Mouse (Mus musculus) mouse embryonic stem cell (cell line): ENCODE measurements around the gene Adamts20.
"Not testable (repeated sequence)": the region's sequence is repeated elsewhere in the genome, so short reads cannot be mapped to it uniquely, and the experiment has no call there.

Experiments
- in situ Hi-C, 2 experiments: fragments of 300-500 bp; cut with MboI; formaldehyde crosslinking; loops; 1 replicate in 1 of 2; 3 replicates in 1 of 2; pipeline ENCODE4 v1.14.3; 2019 to 2020; ENCODE audit warnings: low sequenced_read_pairs in 2 of 2, low pct_unique_long_range_greater_than_20kb in 1 of 2, mixed read lengths in 1 of 2; ENCODE audit not compliant: unreplicated experiment in 1 of 2

Gene Adamts20

GRCm38 (mm10) chr15:94465318-94465717 is at the start of gene Adamts20:
Gene Adamts20, minus strand, starts transcription at chr15:94465418.
- in situ Hi-C loops, result no loop called here

- in situ Hi-C loops, result loop anchor here in 1 of 2 experiments (25.0 kb wide), 1 partner anchor 166 kb away; no protein-coding TSS in a partner anchor
Observed at GRCm38 (mm10) chr15:94503451-94504215, 38.4 kb upstream of the Adamts20 start.

GRCm38 (mm10) chr15:94499260-94499659 is 34.0 kb upstream of the Adamts20 start:
- in situ Hi-C loops, result no loop called here

GRCm38 (mm10) chr15:94495936-94496335 is 30.7 kb upstream of the Adamts20 start:
- in situ Hi-C loops, result no loop called here

GRCm38 (mm10) chr15:94494445-94494844 is 29.2 kb upstream of the Adamts20 start:
- in situ Hi-C loops, result no loop called here

GRCm38 (mm10) chr15:94489433-94489832 is 24.2 kb upstream of the Adamts20 start:
- in situ Hi-C loops, result no loop called here

GRCm38 (mm10) chr15:94488028-94488427 is 22.8 kb upstream of the Adamts20 start:
- in situ Hi-C loops, result not testable (repeated sequence)

- in situ Hi-C loops, result no loop called here
Observed at GRCm38 (mm10) chr15:94482555-94482954, 17.3 kb upstream of the Adamts20 start.

- in situ Hi-C loops, result no loop called here
Observed at GRCm38 (mm10) chr15:94480792-94481191, 15.6 kb upstream of the Adamts20 start.

- in situ Hi-C loops, result no loop called here
Observed at GRCm38 (mm10) chr15:94480248-94480647, 15.0 kb upstream of the Adamts20 start.

GRCm38 (mm10) chr15:94479513-94480136 is 14.4 kb upstream of the Adamts20 start:
- in situ Hi-C loops, result no loop called here

GRCm38 (mm10) chr15:94478706-94479105 is 13.5 kb upstream of the Adamts20 start:
- in situ Hi-C loops, result no loop called here

- in situ Hi-C loops, result no loop called here
Observed at GRCm38 (mm10) chr15:94477287-94477686, 12.1 kb upstream of the Adamts20 start.

GRCm38 (mm10) chr15:94475975-94476374 is 10.8 kb upstream of the Adamts20 start:
- in situ Hi-C loops, result no loop called here

GRCm38 (mm10) chr15:94470361-94470760 is 5.1 kb upstream of the Adamts20 start:
- in situ Hi-C loops, result no loop called here

GRCm38 (mm10) chr15:94464881-94465280 is 337 bp downstream of the Adamts20 start:
- in situ Hi-C loops, result no loop called here

- in situ Hi-C loops, result no loop called here
Observed at GRCm38 (mm10) chr15:94463251-94463650, 2.0 kb downstream of the Adamts20 start.

- in situ Hi-C loops, result no loop called here
Observed at GRCm38 (mm10) chr15:94462206-94462605, 3.0 kb downstream of the Adamts20 start.

- in situ Hi-C loops, result no loop called here
Observed at GRCm38 (mm10) chr15:94461166-94461565, 4.1 kb downstream of the Adamts20 start.
